Mouse (Mus musculus): ENCODE measurements around the gene Fkrp. TPM values are rescaled to one million over a fixed set of nuclear protein-coding genes. Genes with fewer than 3 reads are reported as not detected.

Gene Fkrp
- polyA plus RNA-seq, 1 experiment = 31.0 TPM

DNA sequence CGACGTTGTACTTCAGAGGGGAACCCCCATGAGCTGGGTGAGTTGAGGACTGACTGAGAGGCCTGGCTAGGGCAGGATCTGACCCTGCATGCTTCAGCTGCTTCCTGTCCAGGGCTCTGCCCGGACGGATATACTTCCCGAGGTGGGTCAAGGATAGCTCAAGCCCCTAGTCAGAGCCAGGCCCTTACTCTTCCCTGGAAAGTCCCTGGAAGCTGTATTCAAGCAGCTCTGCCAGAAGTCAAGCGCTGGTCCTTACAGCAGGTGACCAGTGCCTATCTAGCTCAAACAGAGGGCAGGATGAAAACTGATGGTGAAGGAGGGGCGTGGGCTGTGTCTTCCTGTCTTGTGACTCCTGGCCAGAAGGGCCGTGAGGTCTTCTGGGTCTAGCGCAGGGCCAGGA lies 13.9 kb upstream of the Fkrp start:
- peak; percentile 50 for DNase-seq
- Histone ChIP-seq H3K4me1 (ENCODE audit: control insufficient read depth, insufficient read depth, low read length) (no peaks in the 10 kb centered on the region), H3K27ac (ENCODE audit: insufficient read depth, low read depth, low read length) (no peak overlapping the region), H3K36me3 (ENCODE audit: control insufficient read depth, insufficient read depth, low read length) (peaks cover 4% of the 10 kb centered on the region; the same call in 1 of the 2 replicates), H3K4me3 (ENCODE audit: insufficient read depth, low read depth, low read length) (no peak overlapping the region), H3K27me3 (replicated peaks; ENCODE audit: control insufficient read depth, insufficient read depth, low read length) (no peaks in the 10 kb centered on the region)
- TF ChIP-seq POLR2A (IDR thresholded peaks at IDR 0.05; ENCODE audit: low read depth, low read length) (no peak), CTCF (conservative IDR thresholded peaks at IDR 0.05; ENCODE audit: insufficient read depth, insufficient read length, low read depth, low read length) (no peak)
- 68% methylated on average over 9 of the region's 9 CpGs for WGBS

- Histone ChIP-seq H3K27ac (ENCODE audit: insufficient read depth, low read depth, low read length) (no peak overlapping the region), H3K36me3 (ENCODE audit: control insufficient read depth, insufficient read depth, low read length) (peaks cover 1% of the 10 kb centered on the region; the same call in 1 of the 2 replicates), H3K4me3 (ENCODE audit: insufficient read depth, low read depth, low read length) (no peak overlapping the region), H3K27me3 (replicated peaks; ENCODE audit: control insufficient read depth, insufficient read depth, low read length) (no peaks in the 10 kb centered on the region), H3K4me1 (ENCODE audit: control insufficient read depth, insufficient read depth, low read length) (no peaks in the 10 kb centered on the region)
- no peak for DNase-seq
- WGBS = 68% methylated on average over 4 of the region's 4 CpGs
- TF ChIP-seq CTCF (conservative IDR thresholded peaks at IDR 0.05; ENCODE audit: insufficient read depth, insufficient read length, low read depth, low read length) (no peak), POLR2A (IDR thresholded peaks at IDR 0.05; ENCODE audit: low read depth, low read length) (no peak)
These were observed 10.7 kb upstream of the Fkrp start for GRCm38 (mm10) chr7:16827274-16827673.

- WGBS = 67% methylated on average over 5 of the region's 5 CpGs
- TF ChIP-seq CTCF (conservative IDR thresholded peaks at IDR 0.05; ENCODE audit: insufficient read depth, insufficient read length, low read depth, low read length) = no peak
- TF ChIP-seq POLR2A (IDR thresholded peaks at IDR 0.05; ENCODE audit: low read depth, low read length) = no peak
- Histone ChIP-seq H3K4me3 (ENCODE audit: insufficient read depth, low read depth, low read length) (no peak overlapping the region), H3K27me3 (replicated peaks; ENCODE audit: control insufficient read depth, insufficient read depth, low read length) (no peaks in the 10 kb centered on the region), H3K36me3 (ENCODE audit: control insufficient read depth, insufficient read depth, low read length) (0 out of 2 replicates have a peak, but pooled peaks cover 1% of the 10 kb centered on the region), H3K4me1 (ENCODE audit: control insufficient read depth, insufficient read depth, low read length) (no peaks in the 10 kb centered on the region), H3K27ac (ENCODE audit: insufficient read depth, low read depth, low read length) (no peak overlapping the region)
- no peak for DNase-seq
These were observed 10.0 kb upstream of the Fkrp start for GRCm38 (mm10) chr7:16826571-16826970.

DNA sequence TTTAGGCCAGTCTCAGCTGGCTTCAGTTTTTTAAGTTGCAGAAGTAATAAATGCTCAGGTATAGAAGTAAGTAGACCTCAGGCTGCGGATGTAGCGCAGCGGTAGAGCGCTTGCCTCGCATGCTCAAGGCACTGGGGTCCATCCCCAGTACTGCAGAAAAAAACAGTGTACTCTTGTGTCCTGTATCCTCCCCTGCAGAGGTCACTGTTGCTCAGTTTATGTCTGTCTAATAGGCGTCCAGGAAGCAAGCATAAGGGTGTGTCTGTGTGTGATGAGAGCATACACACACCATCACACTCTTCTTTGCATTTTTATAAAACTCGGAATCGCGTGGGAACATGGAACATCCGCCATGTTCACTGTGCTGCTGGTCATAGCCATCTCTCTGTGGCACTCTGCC lies 9.3 kb upstream of the Fkrp start:
- H3K4me1 ChIP-seq (ENCODE audit: control insufficient read depth, insufficient read depth, low read length) = peaks cover 7% of the 10 kb centered on the region; the same call in 1 of the 2 replicates
- H3K36me3 ChIP-seq (ENCODE audit: control insufficient read depth, insufficient read depth, low read length) = no peaks in the 10 kb centered on the region
- 81% methylated on average over 10 of the region's 10 CpGs for WGBS
- no peak overlapping the region for H3K4me3 ChIP-seq (ENCODE audit: insufficient read depth, low read depth, low read length)
- no peaks in the 10 kb centered on the region for H3K27me3 ChIP-seq (replicated peaks; ENCODE audit: control insufficient read depth, insufficient read depth, low read length)
- TF ChIP-seq CTCF (conservative IDR thresholded peaks at IDR 0.05; ENCODE audit: insufficient read depth, insufficient read length, low read depth, low read length) = 0 out of 2 replicates have a peak, but pooled peaks have one; percentile 25
- TF ChIP-seq POLR2A (IDR thresholded peaks at IDR 0.05; ENCODE audit: low read depth, low read length) = no peak
- peak; percentile 52 for DNase-seq
- no peak overlapping the region for H3K27ac ChIP-seq (ENCODE audit: insufficient read depth, low read depth, low read length)

DNA sequence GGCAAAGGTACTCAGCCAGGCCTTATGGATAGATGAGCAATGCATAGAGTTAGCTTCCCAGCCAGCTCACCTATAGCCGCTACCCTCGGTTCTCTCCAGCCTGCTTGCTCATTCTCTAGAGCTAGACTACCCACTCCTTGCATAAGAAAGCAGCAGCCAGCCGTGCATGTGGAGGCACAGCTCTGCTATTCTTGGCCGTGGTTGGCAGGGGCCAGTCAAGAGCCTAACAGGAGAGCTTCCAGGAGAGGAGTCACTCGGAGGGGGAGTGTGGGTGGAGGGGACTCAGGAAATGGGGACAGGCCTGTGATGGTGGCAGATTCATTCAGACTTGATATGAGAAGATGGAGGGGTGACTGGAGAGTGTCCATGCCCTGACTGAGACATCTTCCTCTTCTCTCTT lies 7.2 kb upstream of the Fkrp start:
- Histone ChIP-seq H3K4me1 (ENCODE audit: control insufficient read depth, insufficient read depth, low read length) (peaks cover 11% of the 10 kb centered on the region; the same call in 1 of the 2 replicates), H3K27ac (ENCODE audit: insufficient read depth, low read depth, low read length) (no peak overlapping the region), H3K36me3 (ENCODE audit: control insufficient read depth, insufficient read depth, low read length) (no peaks in the 10 kb centered on the region), H3K27me3 (replicated peaks; ENCODE audit: control insufficient read depth, insufficient read depth, low read length) (no peaks in the 10 kb centered on the region), H3K4me3 (ENCODE audit: insufficient read depth, low read depth, low read length) (no peak overlapping the region)
- TF ChIP-seq POLR2A (IDR thresholded peaks at IDR 0.05; ENCODE audit: low read depth, low read length) = no peak
- no peak for TF ChIP-seq CTCF (conservative IDR thresholded peaks at IDR 0.05; ENCODE audit: insufficient read depth, insufficient read length, low read depth, low read length)
- WGBS = 69% methylated on average over 5 of the region's 5 CpGs
- DNase-seq = no peak

DNA sequence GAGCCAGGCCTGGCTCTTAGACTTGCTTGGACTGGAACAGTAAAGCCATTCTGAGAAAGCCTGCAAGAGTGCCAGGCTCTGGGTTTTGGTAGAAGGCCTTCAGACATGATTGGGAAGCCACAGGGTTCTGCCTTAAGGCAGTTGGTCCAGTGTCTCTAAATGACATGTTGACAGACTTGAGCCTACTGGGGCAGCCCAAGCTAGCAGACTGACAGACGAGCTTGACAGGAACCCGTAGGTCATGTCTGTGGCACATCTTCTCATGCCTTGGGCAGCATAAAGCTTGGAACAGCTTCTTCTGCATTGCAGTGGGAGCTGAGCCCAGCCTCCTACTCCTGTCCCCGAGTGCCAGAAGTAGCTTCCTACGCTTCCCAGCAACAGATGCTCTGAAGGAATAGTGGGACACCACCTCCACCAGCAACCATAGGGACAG lies 5.2 kb upstream of the Fkrp start:
- Histone ChIP-seq H3K4me3 (ENCODE audit: insufficient read depth, low read depth, low read length) (no peak overlapping the region), H3K27me3 (replicated peaks; ENCODE audit: control insufficient read depth, insufficient read depth, low read length) (no peaks in the 10 kb centered on the region), H3K36me3 (ENCODE audit: control insufficient read depth, insufficient read depth, low read length) (no peaks in the 10 kb centered on the region), H3K4me1 (ENCODE audit: control insufficient read depth, insufficient read depth, low read length) (peaks cover 18% of the 10 kb centered on the region; the same call in 1 of the 2 replicates), H3K27ac (ENCODE audit: insufficient read depth, low read depth, low read length) (no peak overlapping the region)
- TF ChIP-seq CTCF (conservative IDR thresholded peaks at IDR 0.05; ENCODE audit: insufficient read depth, insufficient read length, low read depth, low read length) (no peak), POLR2A (IDR thresholded peaks at IDR 0.05; ENCODE audit: low read depth, low read length) (no peak)
- DNase-seq = no peak
- WGBS = 69% methylated on average over 4 of the region's 4 CpGs

DNA sequence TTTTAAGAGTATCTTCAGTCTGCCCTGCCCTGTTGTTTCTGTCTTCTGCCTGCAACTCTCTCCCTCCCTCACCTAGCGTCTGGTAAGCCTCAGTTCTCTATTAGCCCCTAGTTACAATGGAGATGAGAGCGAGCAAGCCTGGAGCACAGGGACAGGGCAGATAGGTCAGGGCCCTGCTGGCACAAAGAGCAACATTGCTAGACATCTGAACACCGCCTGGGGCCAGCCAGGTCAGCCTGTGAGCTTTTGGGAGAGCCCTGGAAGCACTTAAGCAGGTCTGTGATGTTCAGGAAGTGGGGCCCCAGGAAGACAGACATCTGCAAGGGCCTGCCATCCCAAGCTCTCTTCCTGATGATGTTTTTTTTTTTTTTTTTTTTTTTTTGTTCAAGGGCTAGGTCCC lies 4.6 kb upstream of the Fkrp start:
- 41% methylated on average over 3 of the region's 3 CpGs for WGBS
- DNase-seq = no peak
- H3K4me1 ChIP-seq (ENCODE audit: control insufficient read depth, insufficient read depth, low read length) = peaks cover 18% of the 10 kb centered on the region; the same call in 1 of the 2 replicates

More for the DNA sequence above, 4.6 kb upstream of the Fkrp start:
- Histone ChIP-seq H3K4me3 (ENCODE audit: insufficient read depth, low read depth, low read length) (no peak overlapping the region), H3K27ac (ENCODE audit: insufficient read depth, low read depth, low read length) (no peak overlapping the region), H3K36me3 (ENCODE audit: control insufficient read depth, insufficient read depth, low read length) (no peaks in the 10 kb centered on the region), H3K27me3 (replicated peaks; ENCODE audit: control insufficient read depth, insufficient read depth, low read length) (no peaks in the 10 kb centered on the region)
- TF ChIP-seq POLR2A (IDR thresholded peaks at IDR 0.05; ENCODE audit: low read depth, low read length) = no peak
- no peak for TF ChIP-seq CTCF (conservative IDR thresholded peaks at IDR 0.05; ENCODE audit: insufficient read depth, insufficient read length, low read depth, low read length)
